8 mouse cellular contexts compared by ENCODE assay signal in the genomic region with DNA sequence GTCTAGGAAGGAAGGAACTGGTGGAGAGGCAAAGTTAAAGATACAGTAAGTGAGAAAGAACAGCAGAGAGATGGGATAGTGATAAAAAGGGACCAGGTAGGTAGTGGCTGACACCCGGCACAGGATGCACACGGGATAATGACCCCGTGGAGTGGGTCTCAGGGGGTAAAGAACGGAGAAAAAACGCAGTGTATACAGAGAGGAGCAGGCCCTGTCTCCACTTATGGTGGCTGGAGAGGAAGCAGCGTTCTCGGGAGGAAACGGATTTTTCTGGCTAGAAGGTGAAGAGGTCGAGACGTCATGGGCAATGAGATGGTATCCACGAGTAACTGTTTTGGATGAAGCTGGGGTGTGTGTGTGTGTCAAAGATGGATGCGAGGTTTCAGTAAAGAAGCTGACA. TPM values are rescaled to one million over a fixed set of nuclear protein-coding genes. Genes with fewer than 3 reads are reported as not detected.
DNase-seq lines count a peak whose midpoint lies in the region; ATAC-seq and TF ChIP-seq lines count a peak whose summit lies in the region.

No protein-coding gene starts in this region.

- H3K79me2 ChIP-seq in macrophage (ENCODE audit: inconsistent target), result peaks cover 26% of the 10 kb centered on the region; the same call in 1 of the 2 replicates

- ATAC-seq in hindbrain, embryonic 12.5 days (ENCODE audit: low FRiP score), result no peak

- no peak for TF ChIP-seq EP300 in ES-Bruce4 (IDR thresholded peaks at IDR 0.05; ENCODE audit: insufficient read depth, low read depth, low read length)

- 0 out of 2 replicates have a peak overlapping the region, but pooled peaks have one; percentile 28 for H3K27ac ChIP-seq in gastrocnemius, adult 2 months
- H3K27ac ChIP-seq in ES-Bruce4 (ENCODE audit: insufficient read depth, low read length) (peak overlapping the region; percentile 60), macrophage (peak overlapping the region; percentile 84)
- H3K27ac ChIP-seq in hindbrain, embryonic 12.5 days, result no peak overlapping the region

- no peaks in the 10 kb centered on the region for H3K9me3 ChIP-seq in ES-Bruce4 (replicated peaks; ENCODE audit: control insufficient read depth, insufficient read depth, low read length, poor library complexity, severe bottlenecking)
- no peaks in the 10 kb centered on the region for H3K9me3 ChIP-seq in hindbrain, embryonic 12.5 days (replicated peaks)

- H3K27me3 ChIP-seq in ES-Bruce4 (ENCODE audit: control insufficient read depth, insufficient read depth, low read length, poor library complexity, severe bottlenecking), result no peaks in the 10 kb centered on the region
- H3K27me3 ChIP-seq in hindbrain, embryonic 12.5 days, result 0 out of 2 replicates have a peak, but pooled peaks cover 2% of the 10 kb centered on the region

- peak overlapping the region; percentile 61 for H3K4me3 ChIP-seq in gastrocnemius, adult 2 months
- H3K4me3 ChIP-seq in ES-Bruce4 (ENCODE audit: low read depth, low read length) (peak overlapping the region; percentile 53), macrophage (ENCODE audit: inconsistent target) (no peak overlapping the region; the same call in 1 of the 2 replicates)
- no peak overlapping the region for H3K4me3 ChIP-seq in hindbrain, embryonic 12.5 days

- peak overlapping the region; percentile 5; the same call in 1 of the 2 replicates for H3K9ac ChIP-seq in ES-Bruce4 (ENCODE audit: low read depth, poor library complexity, severe bottlenecking)
- no peak overlapping the region for H3K9ac ChIP-seq in hindbrain, embryonic 12.5 days

- no peak for TF ChIP-seq CTCF in gastrocnemius, adult 2 months (IDR thresholded peaks at IDR 0.05)
- TF ChIP-seq CTCF in ES-Bruce4 (IDR thresholded peaks at IDR 0.05; ENCODE audit: low read depth, low read length), result no peak

- peak overlapping the region; percentile 34 for H3K4me2 ChIP-seq in hindbrain, embryonic 12.5 days (replicated peaks)

- no peak for DNase-seq in gastrocnemius, adult 2 months
- DNase-seq in gastrocnemius, postnatal 10 days, result no peak
- no peak for DNase-seq in ovary, postnatal 14 days (ENCODE audit: low spot score)
- DNase-seq in urinary bladder, postnatal 14 days (ENCODE audit: low spot score), result no peak
- DNase-seq in gastrocnemius, postnatal 14 days, result no peak

- H3K4me1 ChIP-seq in ES-Bruce4 (ENCODE audit: control insufficient read depth, insufficient read depth, low read length), result peaks cover 9% of the 10 kb centered on the region
- peaks cover 7% of the 10 kb centered on the region; the same call in 1 of the 2 replicates for H3K4me1 ChIP-seq in hindbrain, embryonic 12.5 days

- H3K36me3 ChIP-seq in ES-Bruce4 (ENCODE audit: control insufficient read depth, insufficient read depth, low read length, poor library complexity, severe bottlenecking) (peaks cover 10% of the 10 kb centered on the region; the same call in 1 of the 2 replicates), macrophage (ENCODE audit: inconsistent target) (no peaks in the 10 kb centered on the region)
- H3K36me3 ChIP-seq in hindbrain, embryonic 12.5 days, result no peaks in the 10 kb centered on the region

- intact Hi-C loops in gastrocnemius, adult 2 months (cut with DNase I), result loop anchor here (5.0 to 10.0 kb wide), 2 partner anchors 39 to 72 kb away; a partner anchor contains a TSS
- intact Hi-C loops in gastrocnemius, postnatal 14 days (cut with DNase I; ENCODE audit: low total_unique reads), result loop anchor here (10.0 kb wide), 1 partner anchor 52 kb away; no protein-coding TSS in a partner anchor

- TF ChIP-seq POLR2A in ES-Bruce4 (IDR thresholded peaks at IDR 0.05; ENCODE audit: insufficient read depth, low read length), result no peak

- WGBS in hindbrain, embryonic 12.5 days, result 29% methylated on average over 12 of the region's 12 CpGs
- 10% methylated on average over 12 of the region's 12 CpGs for WGBS in macrophage (ENCODE audit: missing documents)

RNA-seq across cellular contexts. Expression of a gene that starts 55.4 kb away (rescaled TPM):
- 10 to 100 TPM; 17.7 to 25.4 TPM for total RNA-seq in gastrocnemius, adult 2 months (2021)
- total RNA-seq in gastrocnemius, postnatal 10 days (2021), result 10 to 100 TPM; 27.5 to 30.3 TPM
- polyA plus RNA-seq in ES-Bruce4 (2011; ENCODE audit: insufficient read depth, insufficient read length, low read depth, missing spikeins) (99.7 and 130 TPM in 2 replicates), macrophage (2018) (22.4 to 47.5 TPM (median 23.5 TPM) in 3 replicates)
- polyA plus RNA-seq in hindbrain, embryonic 12.5 days (2016; fragmentation: Nextera tagmentation; extraction: Ambion mirVana), result 49.7 and 51.8 TPM in 2 replicates
- total RNA-seq in macrophage (2018; cell fraction: chromatin; rRNA removed), result 100 to 1,000 TPM in 19 of 26 experiments, 10 to 100 TPM in 7; 62.0 to 236 (median 168) TPM
- 10 to 100 TPM; 32.4 to 57.4 (median 42.8) TPM for total RNA-seq in macrophage (2018; cell fraction: cytosol; rRNA removed)
- total RNA-seq in macrophage (2018; cell fraction: nucleus; rRNA removed), result 100 to 1,000 TPM in 4 of 26 experiments, 10 to 100 TPM in 22; 27.5 to 131 (median 71.2) TPM
- 10 to 100 TPM; 23.0 to 25.9 TPM for total RNA-seq in gastrocnemius, postnatal 14 days (2021)

Comparison
In these comparisons a context has a peak if more than half of its experiments do, and no peak if none do; other contexts are left out.
1. H3K4me3 ChIP-seq: peak in gastrocnemius, adult 2 months (single experiment) and ES-Bruce4 (single experiment); none in hindbrain, embryonic 12.5 days (single experiment) and macrophage (single experiment).